Mouse (Mus musculus): ENCODE data around the gene Gdf15. TPM values are rescaled to one million over a fixed set of nuclear protein-coding genes. Genes with fewer than 3 reads are reported as not detected.

Gdf15 gene
- polyA plus RNA-seq, 1 experiment: 1.9 TPM

DNA sequence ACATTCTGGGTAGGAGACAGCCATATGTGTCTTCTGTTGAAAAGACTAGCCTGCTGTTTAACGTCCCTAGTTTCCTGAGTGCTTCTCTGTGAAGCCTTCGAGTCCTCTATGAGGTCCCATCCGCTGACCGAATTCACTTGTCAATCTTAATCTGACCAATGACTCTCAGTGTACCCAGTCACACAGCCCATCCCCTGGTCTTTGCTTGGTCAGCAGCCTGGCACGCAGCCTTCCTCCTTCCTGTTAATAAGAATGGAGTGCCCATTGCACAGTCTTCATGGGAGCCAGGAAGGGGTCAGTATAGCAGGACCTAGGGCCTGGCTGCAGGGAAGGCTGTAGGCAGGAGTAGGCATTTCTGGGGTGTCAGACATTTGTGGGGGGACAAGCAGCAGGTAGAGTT lies 17.8 kb downstream of the Gdf15 start:
- H3K27me3 ChIP-seq (ENCODE audit: control insufficient read depth, insufficient read depth, low read length, poor library complexity, severe bottlenecking): no peaks in the 10 kb centered on the region
- H3K4me3 ChIP-seq (ENCODE audit: low read depth, low read length): no peak overlapping the region
- TF ChIP-seq POLR2A (IDR thresholded peaks at IDR 0.05; ENCODE audit: insufficient read depth, low read length): no peak
- TF ChIP-seq EP300 (IDR thresholded peaks at IDR 0.05; ENCODE audit: insufficient read depth, low read depth, low read length): no peak
- TF ChIP-seq CTCF (IDR thresholded peaks at IDR 0.05; ENCODE audit: low read depth, low read length): no peak
- no peaks in the 10 kb centered on the region for H3K36me3 ChIP-seq (ENCODE audit: control insufficient read depth, insufficient read depth, low read length, poor library complexity, severe bottlenecking)
- no peak overlapping the region for H3K9ac ChIP-seq (ENCODE audit: low read depth, poor library complexity, severe bottlenecking)
- no peak overlapping the region for H3K27ac ChIP-seq (ENCODE audit: insufficient read depth, low read length)
- no peaks in the 10 kb centered on the region for H3K9me3 ChIP-seq (replicated peaks; ENCODE audit: control insufficient read depth, insufficient read depth, low read length, poor library complexity, severe bottlenecking)
- H3K4me1 ChIP-seq (ENCODE audit: control insufficient read depth, insufficient read depth, low read length): peaks cover 3% of the 10 kb centered on the region

DNA sequence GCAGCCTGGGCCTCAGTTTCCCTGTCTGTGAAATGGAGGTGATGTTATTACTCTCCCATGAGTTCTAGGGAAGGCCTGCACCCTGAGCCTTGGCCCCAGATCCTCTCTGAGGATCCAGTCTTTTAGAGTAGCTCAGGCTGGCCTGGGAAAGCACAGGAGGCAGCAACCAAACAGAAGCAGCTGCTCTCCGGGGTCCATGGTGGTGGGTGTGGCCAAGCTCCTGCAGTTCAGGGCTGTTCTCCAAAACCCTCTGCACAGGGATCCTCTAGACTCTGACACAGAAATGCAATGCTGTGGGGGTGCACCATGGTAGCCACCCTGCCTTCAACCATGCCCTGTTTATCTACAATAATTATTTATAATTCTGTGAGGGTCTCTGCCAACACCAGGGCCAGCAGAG lies 18.5 kb downstream of the Gdf15 start:
- Histone ChIP-seq H3K4me1 (ENCODE audit: control insufficient read depth, insufficient read depth, low read length) (peaks cover 5% of the 10 kb centered on the region), H3K27ac (ENCODE audit: insufficient read depth, low read length) (no peak overlapping the region), H3K36me3 (ENCODE audit: control insufficient read depth, insufficient read depth, low read length, poor library complexity, severe bottlenecking) (no peaks in the 10 kb centered on the region), H3K9me3 (replicated peaks; ENCODE audit: control insufficient read depth, insufficient read depth, low read length, poor library complexity, severe bottlenecking) (no peaks in the 10 kb centered on the region), H3K27me3 (ENCODE audit: control insufficient read depth, insufficient read depth, low read length, poor library complexity, severe bottlenecking) (no peaks in the 10 kb centered on the region), H3K4me3 (ENCODE audit: low read depth, low read length) (no peak overlapping the region), H3K9ac (ENCODE audit: low read depth, poor library complexity, severe bottlenecking) (no peak overlapping the region)
- no peak for TF ChIP-seq EP300 (IDR thresholded peaks at IDR 0.05; ENCODE audit: insufficient read depth, low read depth, low read length)
- TF ChIP-seq POLR2A (IDR thresholded peaks at IDR 0.05; ENCODE audit: insufficient read depth, low read length): no peak
- no peak for TF ChIP-seq CTCF (IDR thresholded peaks at IDR 0.05; ENCODE audit: low read depth, low read length)

DNA sequence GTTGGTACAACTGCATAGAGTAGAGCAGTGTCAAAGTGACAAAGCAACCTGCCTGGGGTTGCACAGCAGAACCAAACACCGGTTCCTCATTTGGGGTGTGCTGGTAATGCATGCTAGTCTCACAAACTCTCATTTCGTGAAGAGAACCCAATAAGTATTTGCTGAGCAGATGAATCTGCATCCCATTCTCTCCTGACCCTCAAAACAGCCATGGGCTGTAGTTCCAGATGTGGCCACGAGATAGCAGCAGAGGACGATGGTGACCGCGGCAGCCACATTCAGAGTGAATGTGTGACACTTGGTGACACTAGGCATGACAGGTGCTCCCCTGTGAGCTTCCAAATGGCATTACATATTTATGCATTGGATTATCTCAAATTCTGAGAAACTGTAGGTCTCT lies 20.4 kb downstream of the Gdf15 start:
- no peak overlapping the region for H3K27ac ChIP-seq (ENCODE audit: insufficient read depth, low read length)
- H3K4me3 ChIP-seq (ENCODE audit: low read depth, low read length): peak overlapping the region; percentile 73
- H3K9ac ChIP-seq (ENCODE audit: low read depth, poor library complexity, severe bottlenecking): peak overlapping the region; percentile 95
- TF ChIP-seq POLR2A (IDR thresholded peaks at IDR 0.05; ENCODE audit: insufficient read depth, low read length): no peak
- peak; percentile 98 for TF ChIP-seq CTCF (IDR thresholded peaks at IDR 0.05; ENCODE audit: low read depth, low read length)
- 0 out of 2 replicates have a peak, but pooled peaks have one; percentile 46 for TF ChIP-seq EP300 (IDR thresholded peaks at IDR 0.05; ENCODE audit: insufficient read depth, low read depth, low read length)
- no peaks in the 10 kb centered on the region for H3K27me3 ChIP-seq (ENCODE audit: control insufficient read depth, insufficient read depth, low read length, poor library complexity, severe bottlenecking)
- H3K4me1 ChIP-seq (ENCODE audit: control insufficient read depth, insufficient read depth, low read length): peaks cover 2% of the 10 kb centered on the region
- H3K9me3 ChIP-seq (replicated peaks; ENCODE audit: control insufficient read depth, insufficient read depth, low read length, poor library complexity, severe bottlenecking): no peaks in the 10 kb centered on the region
- no peaks in the 10 kb centered on the region for H3K36me3 ChIP-seq (ENCODE audit: control insufficient read depth, insufficient read depth, low read length, poor library complexity, severe bottlenecking)

DNA sequence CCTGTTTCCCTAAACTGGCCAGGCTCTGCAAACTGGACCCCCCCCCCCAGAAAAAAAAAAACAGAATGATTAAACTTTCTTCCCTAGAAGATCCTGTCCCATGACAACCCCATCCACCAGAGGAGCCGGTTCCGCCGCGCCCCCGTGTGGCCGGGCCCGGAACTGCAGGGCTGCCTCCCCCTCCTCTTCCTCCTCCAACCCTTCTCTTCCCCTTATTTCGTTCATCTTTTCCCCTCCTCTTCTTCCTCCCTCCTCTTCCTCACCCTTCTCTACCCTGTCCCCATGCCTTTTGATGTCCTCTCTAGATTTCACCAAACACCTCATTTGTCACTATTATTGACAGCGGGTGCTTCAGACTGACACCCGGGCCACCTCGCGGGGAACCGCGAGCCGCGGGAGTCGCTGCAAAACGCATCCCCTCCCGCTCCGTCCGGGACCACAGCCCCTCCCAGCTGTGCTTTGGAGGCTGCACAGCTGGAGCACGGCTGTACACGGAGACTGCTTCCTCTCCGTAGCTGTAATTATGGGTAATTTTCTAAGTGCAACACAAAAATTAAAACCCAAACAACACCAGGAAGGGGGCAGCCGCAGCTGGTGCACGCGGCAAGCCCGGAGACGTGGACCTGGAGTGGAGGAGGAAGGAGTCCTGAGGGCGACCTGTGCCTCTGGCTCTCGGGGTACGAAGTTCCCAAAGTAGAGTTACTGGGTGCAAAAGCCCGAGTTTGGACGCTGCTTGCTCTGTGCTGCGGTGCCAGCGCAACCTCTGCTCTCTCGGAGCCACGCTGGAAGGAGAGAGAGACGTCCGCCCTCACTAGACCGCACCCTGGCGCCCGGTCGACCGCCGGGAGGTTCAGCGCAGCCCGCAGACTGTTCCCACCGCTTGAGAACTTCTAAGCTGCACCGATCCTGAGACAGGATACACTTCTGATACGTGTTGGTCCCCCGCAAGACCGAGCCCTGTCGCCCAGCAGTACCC lies 21.2 kb downstream of the Gdf15 start:
- Histone ChIP-seq H3K9ac (ENCODE audit: low read depth, poor library complexity, severe bottlenecking) (peak overlapping the region; percentile 95), H3K4me1 (ENCODE audit: control insufficient read depth, insufficient read depth, low read length) (peaks cover 2% of the 10 kb centered on the region), H3K36me3 (ENCODE audit: control insufficient read depth, insufficient read depth, low read length, poor library complexity, severe bottlenecking) (no peaks in the 10 kb centered on the region), H3K4me3 (ENCODE audit: low read depth, low read length) (peak overlapping the region; percentile 73), H3K9me3 (replicated peaks; ENCODE audit: control insufficient read depth, insufficient read depth, low read length, poor library complexity, severe bottlenecking) (no peaks in the 10 kb centered on the region), H3K27ac (ENCODE audit: insufficient read depth, low read length) (no peak overlapping the region), H3K27me3 (ENCODE audit: control insufficient read depth, insufficient read depth, low read length, poor library complexity, severe bottlenecking) (no peaks in the 10 kb centered on the region)
- no peak for TF ChIP-seq POLR2A (IDR thresholded peaks at IDR 0.05; ENCODE audit: insufficient read depth, low read length)
- 0 out of 2 replicates have a peak, but pooled peaks have one; percentile 20 for TF ChIP-seq EP300 (IDR thresholded peaks at IDR 0.05; ENCODE audit: insufficient read depth, low read depth, low read length)
- TF ChIP-seq CTCF (IDR thresholded peaks at IDR 0.05; ENCODE audit: low read depth, low read length): peak; percentile 88

DNA sequence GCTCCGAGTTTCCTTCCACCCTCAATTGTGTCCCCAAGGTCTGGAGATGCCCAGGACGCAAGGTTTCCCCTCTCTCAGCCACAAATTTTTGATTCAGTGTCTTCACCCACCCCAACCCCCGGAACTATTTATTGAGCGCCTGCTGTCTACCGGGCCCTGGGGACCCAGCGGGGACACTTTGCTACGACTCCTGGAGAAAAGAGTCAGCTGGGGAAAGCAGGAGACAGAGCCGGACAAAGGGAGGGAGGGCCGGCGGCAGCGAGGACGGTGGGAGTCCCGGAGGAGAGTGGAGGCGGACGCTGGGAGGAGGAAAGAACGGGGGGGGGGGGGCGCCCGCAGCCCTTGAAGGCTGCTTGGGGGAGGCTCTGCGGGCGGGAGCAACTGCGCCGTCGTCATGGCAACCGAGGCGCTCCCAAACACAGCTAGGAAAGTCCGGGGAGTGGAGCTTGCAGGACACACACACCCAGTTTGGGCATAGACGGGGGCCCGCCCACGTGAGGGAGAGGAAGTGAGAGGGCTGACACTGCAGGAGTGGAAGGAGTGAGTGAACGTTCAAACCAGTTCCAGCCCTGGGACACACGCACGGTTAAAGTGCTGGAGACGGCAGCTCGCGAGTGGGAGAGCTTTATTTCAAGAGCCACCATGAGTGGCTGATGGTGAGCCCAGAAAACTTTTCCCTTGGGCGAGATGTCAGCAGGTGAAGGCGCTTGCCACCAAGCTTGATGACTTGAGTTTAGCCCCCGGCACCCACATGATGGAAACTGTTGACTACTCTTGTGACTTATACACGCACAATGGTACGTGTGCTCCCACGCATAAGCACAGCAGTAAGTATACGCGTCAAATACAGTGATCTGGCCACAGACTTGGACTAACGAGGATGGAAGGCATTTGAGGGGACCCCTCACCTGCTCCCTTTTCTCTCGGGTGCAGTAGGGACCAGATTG lies 22.1 kb downstream of the Gdf15 start:
- no peaks in the 10 kb centered on the region for H3K27me3 ChIP-seq (ENCODE audit: control insufficient read depth, insufficient read depth, low read length, poor library complexity, severe bottlenecking)
- peak overlapping the region; percentile 63 for H3K27ac ChIP-seq (ENCODE audit: insufficient read depth, low read length)
- no peaks in the 10 kb centered on the region for H3K9me3 ChIP-seq (replicated peaks; ENCODE audit: control insufficient read depth, insufficient read depth, low read length, poor library complexity, severe bottlenecking)
- H3K36me3 ChIP-seq (ENCODE audit: control insufficient read depth, insufficient read depth, low read length, poor library complexity, severe bottlenecking): no peaks in the 10 kb centered on the region
- peaks cover 2% of the 10 kb centered on the region for H3K4me1 ChIP-seq (ENCODE audit: control insufficient read depth, insufficient read depth, low read length)
- H3K9ac ChIP-seq (ENCODE audit: low read depth, poor library complexity, severe bottlenecking): peak overlapping the region; percentile 95
- H3K4me3 ChIP-seq (ENCODE audit: low read depth, low read length): peak overlapping the region; percentile 68
- no peak for TF ChIP-seq CTCF (IDR thresholded peaks at IDR 0.05; ENCODE audit: low read depth, low read length)
- TF ChIP-seq POLR2A (IDR thresholded peaks at IDR 0.05; ENCODE audit: insufficient read depth, low read length): no peak
- TF ChIP-seq EP300 (IDR thresholded peaks at IDR 0.05; ENCODE audit: insufficient read depth, low read depth, low read length): no peak
